Mouse (Mus musculus) small intestine, adult 2 months (tissue): Measurements from ENCODE around the gene Foxc2.

Source experiments
- CTCF ChIP-seq: fragments of 200-500 bp; IDR thresholded peaks from 2 replicates; pipeline ENCODE4 v1.5.1; 2012; ENCODE audit warnings: low read depth, mild to moderate bottlenecking, control low read depth, inconsistent platforms, low read length, moderate library complexity, mixed read lengths; ENCODE audit not compliant: insufficient replicate concordance, insufficient read length; ENCODE audit errors: extremely low read depth
- POLR2A ChIP-seq: fragments of 200-500 bp; IDR thresholded peaks from 2 replicates; pipeline ENCODE4 v1.6.1; 2012; ENCODE audit warnings: low read depth, mild to moderate bottlenecking, control low read depth, inconsistent platforms, low read length, moderate library complexity

- TF ChIP-seq CTCF (no peak), POLR2A (no peak)
These were observed 11.9 kb downstream of the Foxc2 start, which contains the start of gene Foxl1 for GRCm38 (mm10) chr8:121127756-121128375.
